Mouse (Mus musculus) limb, embryonic 14.5 days (tissue): ENCODE measurements around the gene Prkn. TPM values are rescaled to one million over a fixed set of nuclear protein-coding genes. Genes with fewer than 3 reads are reported as not detected.

Experiments
- ATAC-seq: fragments of 200-750 bp; cut with Nextera tagmentation; 2 replicates; pipeline ENCODE4 v1.8.0; 2017; ENCODE audit warnings: low read depth, moderate number of reproducible peaks, moderate TSS enrichment; ENCODE audit not compliant: low FRiP score
- DNase-seq: peaks from one replicate; pipeline ENCODE4 v3.0.0-alpha.2; 2015; ENCODE audit warnings: low spot score
- H3K27ac ChIP-seq: fragments of 300-500 bp; sonication (generic); replicated peaks from 2 replicates; pipeline ENCODE4 v1.5.1; 2014; ENCODE audit warnings: low read depth, mild to moderate bottlenecking, low read length, moderate library complexity, mixed read lengths
- H3K27me3 ChIP-seq: fragments of 300-500 bp; sonication (generic); 2 replicates; pipeline ENCODE4 v1.6.1; 2014; ENCODE audit warnings: low read length, mixed read lengths; ENCODE audit not compliant: control insufficient read depth, insufficient read depth
- H3K36me3 ChIP-seq: fragments of 300-500 bp; sonication (generic); 2 replicates; pipeline ENCODE4 v1.6.1; 2014; ENCODE audit warnings: mild to moderate bottlenecking, low read length, moderate library complexity, mixed read lengths; ENCODE audit not compliant: control insufficient read depth, insufficient read depth
- H3K4me1 ChIP-seq: fragments of 300-500 bp; sonication (generic); 2 replicates; pipeline ENCODE4 v1.6.1; 2014; ENCODE audit warnings: antibody characterized with exemption, low read length, mixed read lengths; ENCODE audit not compliant: control insufficient read depth, insufficient read depth
- H3K4me2 ChIP-seq: fragments of 300-500 bp; sonication (generic); replicated peaks from 2 replicates; pipeline ENCODE4 v1.6.1; 2014; ENCODE audit warnings: low read depth, mild to moderate bottlenecking, low read length, moderate library complexity; ENCODE audit not compliant: severe bottlenecking
- H3K4me3 ChIP-seq: fragments of 300-500 bp; sonication (generic); replicated peaks from 2 replicates; pipeline ENCODE4 v1.5.1; 2014; ENCODE audit warnings: low read length
- H3K9ac ChIP-seq: fragments of 300-500 bp; sonication (generic); 2 replicates; pipeline ENCODE4 v1.6.1; 2014; ENCODE audit warnings: mild to moderate bottlenecking, low read depth, low read length, moderate library complexity; ENCODE audit not compliant: severe bottlenecking
- H3K9me3 ChIP-seq: fragments of 300-500 bp; sonication (generic); 2 replicates; pipeline ENCODE4 v1.6.1; 2016; ENCODE audit warnings: low read length; ENCODE audit not compliant: control insufficient read depth
- POLR2A ChIP-seq: fragments of 200-500 bp; IDR thresholded peaks from 2 replicates; pipeline ENCODE4 v1.8.0; 2012; ENCODE audit warnings: inconsistent platforms, mild to moderate bottlenecking, moderate library complexity, borderline replicate concordance; ENCODE audit not compliant: insufficient read depth, insufficient read length; ENCODE audit errors: extremely low read depth
- WGBS: fragments of 180-500 bp; shearing (Covaris S2); extraction: QIAGEN DNeasy Blood & Tissue Kit; methylation state at CpG from one replicate; pipeline ENCODE4 v1.1.7; 2014; 5-methylcytosine and 5-hydroxymethylcytosine counted together
- polyA plus RNA-seq, 2 experiments: library from polyadenylated mRNA; depleted of rRNA in 1 of 2; stranded (reverse) in 1 of 2; unstranded in 1 of 2; fragments of >200 nt; fragmentation: Nextera tagmentation in 1 of 2; extraction: Ambion mirVana in 1 of 2; gene quantifications; 2 replicates each; pipeline versions ENCODE4 v1.2.1 to v1.2.3; 2012 to 2014

The Prkn gene
- polyA plus RNA-seq, 2 experiments: 2.3 to 2.7 TPM

DNA sequence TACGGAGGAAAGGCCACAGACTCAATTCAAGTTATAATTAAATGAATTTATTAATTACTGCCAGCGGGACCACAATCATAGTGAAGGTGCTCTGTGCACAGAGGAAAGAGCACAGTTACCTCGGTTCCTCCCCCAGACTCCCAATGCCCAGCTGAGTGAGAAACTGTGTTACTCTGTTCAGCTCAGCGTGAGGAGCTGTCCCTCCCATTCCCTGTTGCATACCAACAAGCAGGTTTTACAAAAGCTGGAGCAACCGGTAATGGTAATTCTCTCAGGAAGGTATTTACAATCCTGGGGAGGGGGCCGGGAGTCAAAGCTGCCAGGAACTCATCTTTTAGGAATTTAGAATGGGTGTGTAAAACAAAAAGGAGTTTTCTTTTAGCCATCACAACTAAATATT lies 1207.3 kb downstream of the Prkn start:
- Histone ChIP-seq H3K27ac (no peak overlapping the region), H3K9me3 (no peaks in the 10 kb centered on the region), H3K4me2 (no peak overlapping the region), H3K9ac (no peak overlapping the region), H3K27me3 (no peaks in the 10 kb centered on the region), H3K4me3 (no peak overlapping the region), H3K4me1 (0 out of 2 replicates have a peak, but pooled peaks cover 3% of the 10 kb centered on the region), H3K36me3 (no peaks in the 10 kb centered on the region)
- ATAC-seq (no peak), DNase-seq (no peak)
- no peak for TF ChIP-seq POLR2A
- WGBS: 23% methylated on average over 6 of the region's 6 CpGs

DNA sequence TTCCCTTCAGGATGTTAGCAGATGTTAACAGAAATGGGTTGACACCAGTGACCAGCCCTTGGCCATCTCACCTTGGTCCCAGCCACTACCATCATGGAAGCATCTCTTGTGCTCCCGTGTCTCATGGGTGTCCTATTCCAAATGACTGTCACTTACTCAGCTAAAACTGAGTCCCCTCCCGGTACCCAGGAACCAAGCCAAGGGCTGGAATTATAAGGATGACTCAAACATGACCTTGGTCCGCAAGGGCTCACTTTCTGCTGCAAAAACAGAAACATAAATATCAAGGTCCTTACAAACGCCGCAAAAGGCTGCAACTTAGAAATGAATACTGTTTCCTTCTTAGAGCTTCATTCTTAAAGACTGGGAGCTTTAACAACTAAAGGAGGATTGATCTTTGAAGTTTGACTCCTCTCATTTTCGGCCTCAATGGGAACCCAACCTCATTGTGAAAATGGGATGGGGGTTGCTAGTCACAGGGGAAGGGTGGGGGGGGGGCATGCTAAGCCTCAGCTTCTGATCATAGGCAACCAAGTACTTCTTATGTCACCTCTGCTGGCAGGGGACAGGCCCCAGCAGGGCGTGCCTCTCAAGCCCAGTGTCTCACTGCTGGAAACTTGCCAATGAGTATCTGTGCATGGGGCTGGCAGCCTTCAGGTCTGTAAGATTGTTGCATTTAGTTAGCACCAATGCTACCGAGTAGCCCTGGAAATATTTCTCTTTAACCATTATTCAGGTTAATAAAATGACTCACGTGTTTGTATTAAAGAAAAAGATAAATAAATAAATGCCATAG lies 1208.7 kb downstream of the Prkn start:
- Histone ChIP-seq H3K27ac (no peak overlapping the region), H3K4me3 (no peak overlapping the region), H3K9ac (no peak overlapping the region), H3K9me3 (no peaks in the 10 kb centered on the region), H3K4me1 (0 out of 2 replicates have a peak, but pooled peaks cover 3% of the 10 kb centered on the region), H3K36me3 (no peaks in the 10 kb centered on the region), H3K27me3 (no peaks in the 10 kb centered on the region), H3K4me2 (no peak overlapping the region)
- ATAC-seq (no peak), DNase-seq (no peak)
- TF ChIP-seq POLR2A: no peak
- WGBS: 70% methylated on average over 9 of the region's 9 CpGs

DNA sequence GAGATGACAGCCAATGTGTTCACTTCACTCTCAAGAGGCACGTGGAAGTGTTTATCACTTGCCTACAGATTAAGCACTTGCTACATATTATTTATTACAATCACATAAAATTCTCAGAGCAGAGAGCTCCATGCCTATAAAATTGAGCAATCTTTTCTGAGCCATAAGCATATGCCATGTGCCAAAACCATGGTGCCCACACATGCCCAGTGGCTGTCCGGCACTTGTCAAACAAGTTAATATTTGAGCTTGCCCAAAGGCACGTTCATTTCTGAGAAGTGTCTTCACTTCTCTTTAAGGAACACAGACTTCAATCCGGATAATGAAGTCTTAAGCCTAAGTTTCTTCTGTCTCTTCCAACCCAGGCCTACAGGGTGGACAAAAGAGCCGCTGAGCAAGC lies 1210.1 kb downstream of the Prkn start:
- 0 out of 2 replicates have a peak, but pooled peaks cover under 1% of the 10 kb centered on the region for H3K4me1 ChIP-seq
- H3K27ac ChIP-seq: no peak overlapping the region
- H3K27me3 ChIP-seq: no peaks in the 10 kb centered on the region
- TF ChIP-seq POLR2A: no peak
- no peak overlapping the region for H3K9ac ChIP-seq
- WGBS: 73% methylated on average over 5 of the region's 5 CpGs
- no peak for DNase-seq
- no peak overlapping the region for H3K4me3 ChIP-seq
- no peak for ATAC-seq
- H3K9me3 ChIP-seq: no peaks in the 10 kb centered on the region
- H3K4me2 ChIP-seq: no peak overlapping the region
- no peaks in the 10 kb centered on the region for H3K36me3 ChIP-seq

DNA sequence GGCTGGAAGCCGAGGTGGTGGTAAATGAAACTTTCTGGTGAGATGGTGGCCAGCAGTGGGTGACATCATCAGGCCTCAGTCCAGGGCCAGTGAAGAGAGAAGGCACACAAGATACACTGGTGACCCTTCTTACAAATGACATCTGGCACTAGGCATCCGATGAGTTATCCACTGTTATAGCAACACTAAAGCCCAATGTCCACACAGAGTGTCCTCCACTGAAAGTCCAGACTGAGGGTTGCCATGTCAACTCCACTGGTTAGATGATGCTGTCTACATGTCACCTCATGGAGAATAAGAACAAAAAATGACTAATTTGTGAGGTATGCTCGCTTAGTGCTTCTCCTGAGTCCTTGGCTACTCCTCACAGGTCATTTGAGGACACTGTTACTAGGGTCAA lies 1210.8 kb downstream of the Prkn start:
- H3K9me3 ChIP-seq: no peaks in the 10 kb centered on the region
- H3K27ac ChIP-seq: no peak overlapping the region
- H3K4me2 ChIP-seq: no peak overlapping the region
- no peaks in the 10 kb centered on the region for H3K4me1 ChIP-seq
- no peak for TF ChIP-seq POLR2A
- ATAC-seq (no peak), DNase-seq (no peak)
- no peak overlapping the region for H3K9ac ChIP-seq
- WGBS: 78% methylated on average over 3 of the region's 3 CpGs
- H3K4me3 ChIP-seq: no peak overlapping the region
- H3K27me3 ChIP-seq: no peaks in the 10 kb centered on the region
- H3K36me3 ChIP-seq: no peaks in the 10 kb centered on the region

DNA sequence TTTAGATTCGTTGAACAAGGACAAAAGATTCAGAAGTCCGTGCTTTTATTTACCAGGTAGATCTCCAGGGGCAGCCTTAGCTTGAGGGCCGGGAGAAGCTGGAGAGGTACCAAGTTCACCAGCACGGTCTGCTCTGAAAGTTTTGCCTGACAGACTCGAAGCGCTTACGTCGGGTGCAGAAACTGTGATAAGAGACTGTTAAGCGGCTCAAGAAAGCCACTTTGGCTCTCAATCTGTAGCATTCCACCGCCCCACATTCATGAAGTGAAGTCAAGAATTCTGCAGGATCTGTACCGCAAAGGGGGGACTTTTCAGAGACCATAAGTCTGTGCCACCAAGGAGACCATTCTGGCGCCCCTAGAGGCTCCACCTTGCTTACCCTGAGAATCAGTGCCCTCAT lies 1212.5 kb downstream of the Prkn start:
- DNase-seq: no peak

DNA sequence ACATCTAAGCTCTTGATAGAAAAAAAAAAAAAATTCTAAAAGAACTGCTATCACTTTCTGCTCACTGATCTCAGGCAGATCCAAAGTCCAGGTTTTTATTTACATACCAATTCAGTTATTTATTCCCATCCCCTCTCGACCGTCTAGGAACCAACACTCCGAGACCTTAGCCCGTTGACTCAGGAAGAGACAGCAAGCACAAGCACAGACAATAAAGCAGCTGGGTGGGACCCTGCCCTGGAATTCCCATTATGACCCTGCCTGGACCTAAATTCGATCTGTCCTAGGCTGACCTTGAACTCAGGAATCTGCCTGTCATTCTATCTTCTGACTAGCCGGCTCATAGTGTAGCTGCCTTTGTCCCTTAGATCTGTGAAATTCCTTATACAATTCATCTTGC lies 1218.9 kb downstream of the Prkn start:
- TF ChIP-seq POLR2A: no peak
- Histone ChIP-seq H3K4me2 (no peak overlapping the region), H3K36me3 (no peaks in the 10 kb centered on the region), H3K9ac (no peak overlapping the region), H3K27ac (no peak overlapping the region), H3K9me3 (no peaks in the 10 kb centered on the region), H3K27me3 (no peaks in the 10 kb centered on the region), H3K4me1 (no peaks in the 10 kb centered on the region), H3K4me3 (no peak overlapping the region)
- WGBS: 91% methylated on average over 6 of the region's 6 CpGs
- ATAC-seq: no peak
- no peak for DNase-seq

More for the DNA sequence above, 1212.5 kb downstream of the Prkn start:
- no peaks in the 10 kb centered on the region for H3K36me3 ChIP-seq
- no peak overlapping the region for H3K27ac ChIP-seq
- no peak for ATAC-seq
- H3K27me3 ChIP-seq: no peaks in the 10 kb centered on the region
- H3K9me3 ChIP-seq: no peaks in the 10 kb centered on the region
- no peak overlapping the region for H3K4me3 ChIP-seq
- H3K4me1 ChIP-seq: no peaks in the 10 kb centered on the region
- WGBS: 86% methylated on average over 12 of the region's 12 CpGs
- TF ChIP-seq POLR2A: no peak
- H3K9ac ChIP-seq: no peak overlapping the region
- H3K4me2 ChIP-seq: no peak overlapping the region
